Mouse (Mus musculus): ENCODE results near the gene Sept9.
A peak's percentile ranks its signal among the peaks of the same experiment; 100 is the strongest.

The Sept9 gene

DNA sequence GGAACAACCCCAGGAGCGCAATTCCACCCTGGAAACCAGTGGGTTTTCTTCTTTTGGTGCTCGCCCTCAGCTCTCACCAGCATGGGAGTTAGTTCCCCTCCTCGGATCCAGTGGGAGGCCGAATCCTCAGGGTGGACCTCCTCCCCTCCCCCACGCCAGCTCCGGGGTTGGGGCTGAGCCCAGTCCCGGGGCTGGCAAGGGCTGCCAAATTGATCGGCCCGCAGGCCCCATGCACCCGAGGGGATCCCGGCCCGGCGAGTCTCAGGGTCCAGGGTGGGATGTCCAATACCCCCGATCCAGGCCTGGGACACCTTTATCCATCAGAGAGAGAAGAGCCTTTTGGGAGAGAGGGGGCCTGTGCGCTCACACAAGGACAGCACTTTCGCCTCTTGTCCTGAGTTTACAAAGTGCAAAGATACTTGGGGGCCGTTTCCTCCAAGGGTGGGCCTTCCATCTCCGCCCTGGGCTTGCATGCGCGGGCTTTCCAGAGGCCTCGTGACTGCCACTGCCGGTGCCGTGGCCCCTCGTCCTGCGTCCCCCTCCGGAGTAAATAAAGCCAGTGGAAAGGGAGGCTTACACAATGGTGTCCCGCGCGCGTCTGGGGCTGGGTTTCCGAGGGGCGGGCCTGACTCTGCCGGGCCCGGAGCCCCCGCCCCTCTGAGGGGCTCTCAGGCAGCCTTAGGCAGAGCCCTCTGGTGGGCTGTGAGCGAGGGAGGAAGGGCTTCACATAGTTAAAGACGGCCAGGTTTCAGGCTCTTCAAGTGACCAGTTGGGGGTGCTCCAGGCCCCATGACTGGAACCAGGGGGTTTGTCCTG, 67.7 kb downstream of the Sept9 start:
- DNase-seq = peak; percentile 86

DNA sequence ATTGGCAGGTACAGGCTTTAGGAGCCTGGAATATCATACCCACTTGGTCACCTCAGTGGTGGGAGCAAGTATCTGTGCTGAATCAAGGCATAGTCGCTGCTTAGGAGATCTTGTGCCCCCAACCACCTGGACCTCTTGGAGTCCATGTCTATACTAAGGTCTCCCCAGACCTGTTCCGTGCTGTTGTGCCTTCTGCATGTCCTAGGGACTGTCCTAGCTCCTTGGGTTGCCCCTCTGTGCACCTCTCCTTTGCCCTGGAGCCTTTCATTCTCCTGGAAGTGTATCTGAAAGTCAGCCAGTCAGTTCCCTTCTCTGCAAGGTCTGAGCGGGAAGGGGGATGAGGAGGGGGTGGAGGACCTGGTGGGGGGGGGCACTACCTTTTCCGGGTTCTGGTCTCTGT, 68.4 kb downstream of the Sept9 start:
- DNase-seq = no peak

DNA sequence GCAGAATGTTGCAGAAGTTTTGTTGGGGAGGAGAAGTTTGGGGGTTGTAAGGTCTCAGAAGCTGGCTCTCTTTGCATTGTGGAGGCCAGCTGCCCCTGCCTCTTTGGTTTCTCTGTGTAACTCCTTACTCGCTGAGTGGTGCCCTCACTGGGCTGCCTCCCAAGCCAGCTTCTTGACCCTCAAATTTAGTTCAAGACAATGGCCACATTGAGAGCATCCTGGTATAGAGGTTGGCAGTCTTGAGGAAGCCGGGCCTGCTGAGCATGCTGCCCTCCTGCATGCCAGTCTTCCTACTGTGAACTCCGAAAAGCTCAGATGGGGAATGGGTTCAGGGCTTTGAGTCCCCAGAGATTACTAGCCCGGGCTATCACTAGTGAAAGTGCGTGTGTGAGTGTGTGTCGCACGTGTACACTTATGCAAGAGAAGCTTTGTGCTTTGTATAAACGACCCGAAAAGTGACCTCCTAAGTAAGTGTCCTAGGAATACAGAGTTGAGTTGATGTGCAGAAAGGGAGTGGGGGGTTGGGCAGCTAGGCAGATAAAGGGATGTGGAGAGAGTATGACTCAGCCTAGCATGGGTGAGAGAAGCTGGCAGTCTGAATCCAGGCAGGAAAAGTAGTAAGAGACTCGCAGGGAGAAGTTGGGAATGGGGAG, 69.0 kb downstream of the Sept9 start:
- DNase-seq = no peak

DNA sequence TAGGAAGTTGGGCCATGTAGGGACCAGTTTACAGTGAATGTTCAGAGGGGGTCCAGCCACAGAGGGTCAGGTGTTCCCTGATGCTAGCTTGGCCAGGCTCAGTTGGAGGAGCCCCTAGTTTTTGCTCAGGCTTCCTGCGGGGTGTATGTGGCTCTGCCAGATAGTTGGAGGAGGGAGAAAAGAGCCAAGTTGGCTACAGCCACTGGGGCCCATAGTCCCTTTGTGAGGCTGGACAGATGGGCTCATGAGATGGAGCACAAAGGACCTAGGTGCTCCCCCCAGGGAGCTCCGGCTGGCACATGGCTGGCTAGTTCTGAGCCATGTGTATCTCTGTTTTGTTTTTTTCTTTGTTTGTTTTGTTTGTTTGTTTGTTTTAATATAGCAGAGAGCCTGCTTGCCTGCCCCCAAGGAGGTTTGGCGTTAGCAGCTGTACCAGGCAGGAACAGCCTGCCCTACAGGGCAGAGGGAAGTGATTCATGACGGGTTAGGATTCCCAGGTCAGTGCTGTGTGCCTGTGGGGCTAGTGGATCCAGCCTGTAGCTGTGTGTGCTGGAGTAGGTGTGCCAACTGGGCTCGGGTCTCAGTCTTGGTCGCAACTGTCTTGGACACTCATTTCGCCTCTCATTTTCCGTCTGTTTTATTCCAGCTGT, 69.7 kb downstream of the Sept9 start:
- DNase-seq = no peak

DNA sequence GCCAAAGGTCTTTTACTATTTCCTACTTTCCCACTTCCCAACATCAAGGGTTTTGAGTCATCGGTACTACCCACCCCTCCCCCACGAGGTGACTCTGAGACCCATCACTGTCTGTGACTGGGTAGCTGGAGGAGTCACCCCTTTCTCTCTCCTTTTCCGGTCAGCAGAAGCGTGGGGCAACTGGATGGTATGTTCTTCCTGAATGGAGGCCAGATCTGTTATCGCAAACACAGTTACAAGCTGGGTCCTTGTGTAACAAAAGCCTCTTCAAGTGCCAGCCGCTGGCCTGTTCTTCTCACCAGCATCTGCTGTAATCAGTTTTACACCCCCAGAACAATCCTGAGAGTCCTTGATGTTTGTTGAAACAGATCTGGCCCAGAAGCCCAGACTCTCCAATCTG, 70.5 kb downstream of the Sept9 start:
- DNase-seq = no peak

DNA sequence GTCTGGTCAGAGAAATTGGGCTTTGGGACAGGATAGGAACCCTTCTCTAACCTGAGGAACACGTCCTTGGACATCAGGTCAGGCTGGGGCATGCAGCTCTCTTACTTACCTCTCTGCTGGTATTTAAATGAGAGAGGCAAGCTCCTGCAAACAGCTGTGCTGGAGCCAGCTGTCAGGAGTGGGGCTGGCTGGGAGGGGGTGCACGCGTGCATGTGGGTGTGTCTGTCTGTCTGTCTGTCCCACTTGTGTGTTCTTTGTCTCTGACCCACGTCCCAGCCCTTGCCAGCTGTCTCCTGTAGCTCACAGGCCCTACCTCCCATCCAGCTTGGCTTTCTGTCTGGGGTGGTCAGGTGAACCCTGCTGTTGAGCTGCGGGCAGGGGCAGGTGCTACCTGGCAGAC, 75.5 kb downstream of the Sept9 start:
- peak; percentile 68 for DNase-seq

DNA sequence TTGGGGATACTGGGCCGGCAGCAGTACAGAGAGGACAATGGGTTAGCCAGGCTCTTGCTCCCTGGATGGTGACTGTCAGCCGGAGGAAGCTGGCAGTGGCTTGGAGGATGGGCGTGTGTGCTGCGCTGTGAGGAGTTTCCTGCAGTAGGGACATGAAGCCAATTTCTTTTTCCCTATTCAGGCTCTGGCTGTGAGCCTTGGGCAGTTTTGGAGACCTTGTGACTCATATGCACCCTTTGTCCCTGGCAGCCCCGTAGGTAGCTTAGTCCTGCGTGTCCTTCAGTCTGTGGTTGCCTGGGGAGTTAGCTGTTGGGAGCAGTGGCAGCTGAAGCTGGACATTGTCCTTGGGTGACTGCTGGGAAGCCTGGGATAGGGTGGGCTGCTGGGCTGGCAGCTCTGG, 76.5 kb downstream of the Sept9 start:
- no peak for DNase-seq

DNA sequence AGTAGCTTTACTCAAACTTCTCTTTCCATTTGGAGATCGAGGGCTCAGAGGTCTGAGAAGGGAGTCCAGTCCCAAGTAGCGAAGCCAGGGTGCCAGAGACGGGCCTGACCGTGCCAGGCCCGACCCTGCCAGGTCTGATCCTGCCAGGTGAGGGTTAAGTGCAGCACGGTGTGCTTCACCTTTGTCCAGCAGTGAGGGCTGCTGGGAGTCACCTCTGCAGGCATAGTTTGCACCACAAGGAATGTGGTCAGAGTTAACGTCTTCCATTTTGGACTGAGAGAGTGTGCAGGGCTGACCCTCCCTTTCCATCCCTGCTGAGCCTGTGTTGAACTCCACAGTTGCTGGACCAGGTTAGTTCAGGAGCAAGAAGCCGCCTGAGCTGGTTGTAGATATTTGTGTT, 77.5 kb downstream of the Sept9 start:
- DNase-seq = no peak

DNA sequence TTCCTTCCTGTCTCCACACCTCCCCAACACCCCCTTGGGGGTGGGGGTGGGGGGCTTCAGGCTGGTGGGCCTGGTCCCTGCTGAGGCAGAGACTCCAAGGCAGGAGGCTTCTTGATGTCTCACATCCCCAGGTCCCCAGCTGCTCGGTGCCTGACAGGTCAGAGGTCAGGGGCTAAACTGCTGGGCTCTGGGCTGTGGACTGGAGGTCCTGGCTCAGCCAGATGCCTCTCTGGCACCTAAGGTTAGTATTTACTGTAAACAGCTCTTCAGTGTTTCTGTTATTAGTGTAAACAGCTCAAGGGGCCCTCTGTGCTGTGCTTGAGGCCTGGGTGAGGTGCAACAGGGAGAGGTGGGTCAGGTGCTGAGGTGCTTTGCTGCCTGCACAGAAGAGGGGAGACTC, 78.7 kb downstream of the Sept9 start:
- no peak for DNase-seq

DNA sequence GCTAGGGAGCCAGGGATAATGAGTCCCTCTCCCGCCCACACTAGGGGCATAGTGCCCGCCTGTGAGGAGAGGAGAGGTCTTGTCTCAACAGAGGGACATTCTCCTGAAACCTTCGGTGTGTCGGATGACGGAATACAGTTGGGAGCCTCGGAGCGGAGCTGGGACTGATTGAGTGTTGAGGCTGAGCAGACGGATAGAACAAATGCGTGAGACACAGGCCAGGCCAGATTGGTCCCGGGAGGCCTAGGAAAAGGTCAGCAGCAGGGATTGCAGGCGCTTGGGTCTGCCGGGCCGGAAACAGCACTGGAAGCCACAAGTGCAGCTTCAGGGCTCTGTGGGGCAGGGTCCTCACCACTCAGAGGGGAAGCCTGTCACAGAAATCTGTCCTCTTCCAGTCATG, 79.1 kb downstream of the Sept9 start:
- no peak for DNase-seq

DNA sequence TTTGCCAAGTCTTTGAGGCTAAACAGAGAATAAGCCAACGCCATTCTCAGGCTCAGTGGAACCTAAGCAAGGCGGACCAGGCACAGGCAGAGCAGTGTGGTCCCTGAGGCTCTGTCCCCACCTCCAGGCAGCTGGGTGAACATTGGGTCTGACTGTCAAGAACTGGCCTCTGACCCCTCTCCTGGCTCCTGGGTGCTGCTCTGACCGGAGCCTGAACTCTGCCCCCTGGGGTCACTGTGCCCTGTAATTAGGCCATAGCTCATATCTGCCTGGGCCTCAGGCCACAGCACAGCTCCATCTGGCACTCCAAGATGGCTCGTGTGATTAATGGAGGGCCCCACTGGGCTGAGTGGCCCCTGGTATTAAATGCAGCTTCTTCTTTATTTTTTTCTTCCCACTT, 80.5 kb downstream of the Sept9 start:
- no peak for DNase-seq

DNA sequence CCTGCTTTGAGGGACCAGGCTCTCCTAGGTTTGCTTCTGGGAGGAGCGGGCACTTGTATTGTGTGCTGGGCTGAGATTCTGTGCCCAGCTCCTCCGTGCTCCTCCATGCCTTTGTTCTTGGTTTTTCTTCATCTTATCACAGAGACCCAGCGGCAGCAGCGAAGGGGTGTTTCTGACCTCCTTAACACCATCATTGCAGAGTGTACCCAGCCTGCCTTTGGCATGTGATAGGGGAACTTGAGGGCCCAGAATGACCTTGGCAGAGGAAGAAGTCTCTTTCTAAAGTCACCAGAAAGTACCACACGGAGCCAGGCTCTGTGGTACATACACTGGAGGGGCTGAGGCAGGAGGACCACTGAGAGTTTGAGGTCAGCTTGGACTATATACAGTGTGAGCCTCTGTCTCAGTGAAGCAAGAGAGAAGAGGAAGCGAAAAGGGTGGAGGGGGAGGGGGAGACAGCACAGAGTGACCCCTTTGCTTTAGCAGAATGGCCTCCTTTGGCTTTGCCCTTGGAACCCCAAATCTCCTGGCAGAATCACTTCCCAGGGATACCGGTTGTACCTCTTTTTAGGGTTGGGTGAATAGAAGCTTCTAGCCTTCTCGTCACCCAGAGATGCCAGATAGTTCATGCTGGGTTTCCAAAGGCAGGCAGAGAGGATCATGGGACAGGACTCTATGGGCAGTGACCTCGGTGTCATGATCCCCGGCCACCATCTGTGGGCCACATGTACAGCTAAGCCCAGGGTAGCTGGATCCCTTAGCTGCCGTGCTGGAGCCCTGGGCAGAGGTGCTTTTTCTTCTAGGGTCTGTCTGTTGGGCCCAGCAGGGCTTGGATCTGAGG, 83.8 kb downstream of the Sept9 start:
- DNase-seq = no peak

DNA sequence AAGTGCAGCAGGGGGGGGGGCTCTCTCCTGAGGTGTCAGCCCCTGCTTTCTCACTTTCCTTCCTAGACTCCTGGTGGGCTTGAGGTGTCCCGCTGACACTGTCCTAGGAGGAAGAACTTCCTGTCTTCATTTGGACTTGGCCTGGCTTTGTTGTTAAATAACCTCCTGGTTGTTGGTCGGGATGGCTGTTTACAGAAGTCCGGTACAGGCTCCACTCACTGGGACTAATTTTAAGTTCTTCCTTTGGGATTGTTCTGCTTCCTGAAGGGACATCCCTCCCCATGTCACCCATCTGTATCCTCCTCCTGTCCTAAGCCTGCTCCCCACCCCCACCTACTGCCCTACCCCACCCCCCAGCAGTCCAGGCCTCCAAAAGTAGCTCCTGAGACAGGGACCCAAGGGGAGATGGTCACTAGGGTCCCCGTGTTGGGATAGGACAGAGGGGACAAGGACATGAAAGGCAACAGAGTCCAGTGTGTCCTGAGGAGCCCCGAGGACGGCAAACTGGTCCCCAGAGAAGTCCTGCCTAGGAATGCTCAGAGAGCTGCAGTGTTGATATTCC, 84.5 kb downstream of the Sept9 start:
- DNase-seq = no peak

DNA sequence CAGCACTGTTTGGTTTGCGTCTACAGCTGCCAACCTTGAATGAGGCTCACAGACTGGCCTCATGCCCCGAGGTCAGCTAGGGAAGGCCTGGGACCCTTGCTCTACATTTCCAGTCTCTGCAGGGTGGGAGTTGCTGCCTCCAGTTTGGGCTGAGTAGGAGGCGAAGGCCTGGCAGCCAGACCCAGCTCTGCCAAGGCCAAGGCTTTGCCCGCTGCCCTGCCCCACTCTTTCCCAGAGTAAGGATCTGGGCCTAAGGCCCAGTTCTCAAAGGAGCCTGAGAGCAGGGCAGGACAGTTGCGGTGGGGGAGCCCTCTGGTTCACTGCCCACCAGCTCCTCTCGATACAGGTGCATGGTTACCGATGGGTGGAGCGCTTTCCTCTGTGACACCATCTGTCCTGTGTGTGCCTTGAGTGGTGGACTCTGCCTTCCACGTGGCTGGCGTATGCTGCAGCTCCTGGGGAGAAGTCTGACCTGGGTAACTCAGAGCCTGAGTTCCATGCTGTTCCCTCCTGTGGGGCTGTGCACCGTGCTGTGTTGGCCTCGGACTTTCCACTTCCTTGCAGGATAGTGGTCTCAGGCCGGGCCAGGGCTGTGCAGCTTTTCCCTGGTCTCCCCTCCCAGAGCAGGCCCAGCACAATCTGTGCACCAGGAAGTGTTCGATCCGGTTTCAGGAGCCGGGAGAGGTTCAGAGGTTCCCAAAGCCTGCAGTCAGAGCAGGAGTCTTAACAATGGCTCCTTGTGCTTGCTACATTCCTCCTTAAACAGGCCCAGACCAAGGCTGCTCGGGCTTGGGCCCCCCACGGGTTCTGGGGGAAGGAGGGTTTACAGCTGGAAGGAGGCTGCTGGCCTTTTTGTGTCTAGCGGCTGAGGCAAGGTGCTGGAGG, 85.5 kb downstream of the Sept9 start:
- no peak for DNase-seq

DNA sequence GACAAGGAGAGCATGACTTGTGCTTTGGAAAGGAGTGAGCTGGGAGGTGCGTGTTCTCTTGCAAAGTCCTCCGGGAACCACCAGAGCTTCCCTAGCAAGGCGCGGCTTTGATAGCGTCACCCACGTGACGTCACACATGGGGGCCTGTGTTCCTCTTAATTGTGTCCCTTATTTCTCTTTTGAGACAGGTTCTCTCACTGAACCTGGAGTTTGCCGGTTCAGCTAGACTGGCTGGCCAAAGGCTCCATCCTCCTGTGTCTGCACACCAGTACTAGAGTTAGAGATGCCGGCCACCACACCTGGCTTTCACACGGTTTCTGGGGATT, 86.1 kb downstream of the Sept9 start:
- no peak for DNase-seq

DNA sequence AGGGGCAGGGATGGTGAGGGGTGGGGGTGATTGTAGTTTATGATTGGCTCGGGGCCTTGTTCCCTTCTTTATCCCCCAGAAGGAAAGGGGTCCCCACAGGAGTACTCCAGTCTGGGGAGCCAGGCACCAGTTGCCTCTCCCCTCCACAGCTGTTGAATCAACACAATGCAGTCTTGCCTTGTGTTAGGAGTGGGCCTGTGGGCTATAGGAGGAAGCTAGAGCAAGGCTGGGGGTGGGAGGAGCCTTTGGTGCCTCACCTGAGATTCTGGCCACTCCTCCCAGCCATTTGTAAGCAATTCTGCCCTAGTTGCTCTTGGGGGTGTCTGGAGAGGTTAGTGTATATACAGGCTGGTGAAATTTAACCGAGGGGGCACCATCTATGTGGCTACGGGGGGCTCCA, 88.3 kb downstream of the Sept9 start:
- DNase-seq = no peak

DNA sequence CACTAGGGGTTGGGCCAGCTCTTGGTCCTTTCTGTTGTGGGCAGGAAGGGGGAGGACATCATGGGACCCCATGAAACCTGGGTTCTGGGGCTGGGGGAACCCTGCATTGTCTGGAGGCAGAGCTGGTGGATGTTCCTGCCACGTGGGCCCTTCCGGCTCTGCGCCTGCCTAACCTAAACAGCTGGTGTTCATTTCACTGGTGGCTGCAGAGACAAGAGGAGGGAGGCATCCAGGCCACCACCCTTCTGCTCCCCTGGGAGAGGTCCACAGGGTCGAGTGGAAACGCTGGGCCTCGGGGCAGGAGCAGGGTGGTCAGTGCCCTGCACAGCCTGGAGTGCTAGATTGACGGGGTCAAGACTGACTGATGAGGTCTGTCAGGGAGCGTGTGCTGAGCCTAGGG, 89.3 kb downstream of the Sept9 start:
- peak; percentile 30 for DNase-seq

DNA sequence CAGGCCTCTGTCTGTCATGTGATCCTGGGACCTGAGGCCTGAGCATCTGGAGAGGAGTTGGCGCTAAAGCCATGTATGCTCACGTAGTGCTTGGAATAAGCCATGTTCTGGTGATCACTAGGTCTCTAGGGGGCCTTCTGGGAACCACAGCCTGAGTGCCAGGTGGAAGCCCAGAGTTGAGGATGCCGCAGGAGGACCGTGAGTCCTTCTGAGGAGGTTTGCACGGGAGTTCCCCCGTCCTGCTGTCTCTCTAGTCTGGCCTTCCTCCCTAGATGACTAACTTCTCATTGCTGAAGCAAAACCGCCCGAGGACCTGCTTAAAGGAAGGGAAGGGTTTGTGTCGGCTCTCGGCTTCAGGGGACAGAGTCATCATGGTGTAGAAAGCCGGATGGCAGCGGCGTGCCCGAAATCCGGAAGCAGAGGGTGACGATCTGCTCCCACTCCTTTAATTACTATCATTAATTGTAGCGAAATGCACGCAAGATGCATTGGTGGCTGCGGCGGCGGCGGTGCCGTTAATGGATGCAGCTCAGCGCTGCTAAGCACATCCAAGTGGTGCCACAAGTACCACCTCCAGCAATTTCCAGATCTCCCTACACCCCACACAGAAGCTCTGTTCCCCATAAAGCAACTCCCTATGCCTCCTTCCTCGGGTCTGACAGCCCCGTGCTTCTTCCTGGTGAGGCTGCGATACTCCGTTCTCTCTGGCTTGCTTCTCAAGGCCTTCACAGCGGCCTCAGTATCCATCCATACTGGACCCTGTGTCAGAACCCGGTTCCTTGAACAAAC, 92.0 kb downstream of the Sept9 start:
- DNase-seq = no peak

DNA sequence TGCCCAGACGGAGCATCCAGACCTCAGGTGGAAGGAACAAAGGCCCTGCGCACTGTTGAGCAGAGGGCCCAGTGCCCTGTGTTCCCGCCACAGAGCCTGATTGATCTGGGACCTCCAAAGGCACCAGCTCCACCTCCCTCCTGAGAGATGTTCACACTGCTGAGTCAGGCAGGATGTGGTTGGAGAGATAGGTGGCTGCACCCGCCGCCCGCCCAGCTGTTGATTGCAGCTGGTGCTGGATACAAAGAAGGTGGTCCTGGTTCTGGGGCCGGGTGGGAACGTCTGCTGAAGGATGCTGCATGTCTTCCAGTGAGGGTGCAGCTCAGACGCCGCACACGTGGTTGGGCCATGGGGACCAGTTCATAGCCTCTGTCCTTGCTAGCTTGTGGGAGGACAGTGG, 93.0 kb downstream of the Sept9 start:
- peak; percentile 94 for DNase-seq

DNA sequence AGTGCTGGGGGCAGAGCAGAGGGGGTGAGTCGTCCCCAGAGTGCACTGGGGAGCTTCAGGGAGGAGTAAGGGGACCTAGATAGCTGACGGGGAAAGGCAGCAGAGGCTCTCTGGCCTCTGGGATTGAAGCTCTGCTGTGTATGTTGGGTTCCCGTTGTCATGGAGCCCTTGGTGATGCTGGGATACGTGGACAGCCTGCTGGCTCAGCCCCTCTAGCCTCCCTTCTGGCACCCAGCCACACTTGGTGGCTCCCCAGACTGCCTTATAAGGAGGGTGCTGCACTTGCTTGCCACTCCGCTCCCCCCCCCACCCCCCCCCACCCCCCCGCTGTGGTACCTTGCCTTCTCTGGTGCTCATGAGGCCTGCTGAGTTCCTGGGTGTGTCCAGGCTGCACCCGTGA, 95.8 kb downstream of the Sept9 start:
- peak; percentile 20 for DNase-seq

DNA sequence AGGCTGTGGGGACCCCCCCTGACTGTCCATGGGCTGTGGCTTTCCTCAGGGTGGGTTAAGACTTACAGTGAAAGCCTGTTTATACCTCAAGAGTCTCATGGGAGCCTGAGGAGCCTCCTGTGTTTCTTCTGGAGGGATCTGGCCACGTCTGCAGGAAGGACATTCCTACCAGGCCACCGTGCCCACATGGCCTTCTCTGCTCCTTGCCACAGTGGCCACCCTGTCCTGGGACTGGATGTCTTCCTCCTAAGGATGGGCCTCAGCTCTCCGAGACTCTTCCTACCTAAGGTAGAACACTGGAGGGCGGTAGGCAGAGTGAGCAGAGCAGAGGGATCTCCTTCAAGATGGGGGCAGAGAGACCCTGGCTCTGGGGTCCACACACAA, 96.6 kb downstream of the Sept9 start:
- DNase-seq = no peak

Measured in thymus, postnatal 14 days (tissue).